Mouse (Mus musculus): ENCODE data around the gene Ifngr1.

DNA sequence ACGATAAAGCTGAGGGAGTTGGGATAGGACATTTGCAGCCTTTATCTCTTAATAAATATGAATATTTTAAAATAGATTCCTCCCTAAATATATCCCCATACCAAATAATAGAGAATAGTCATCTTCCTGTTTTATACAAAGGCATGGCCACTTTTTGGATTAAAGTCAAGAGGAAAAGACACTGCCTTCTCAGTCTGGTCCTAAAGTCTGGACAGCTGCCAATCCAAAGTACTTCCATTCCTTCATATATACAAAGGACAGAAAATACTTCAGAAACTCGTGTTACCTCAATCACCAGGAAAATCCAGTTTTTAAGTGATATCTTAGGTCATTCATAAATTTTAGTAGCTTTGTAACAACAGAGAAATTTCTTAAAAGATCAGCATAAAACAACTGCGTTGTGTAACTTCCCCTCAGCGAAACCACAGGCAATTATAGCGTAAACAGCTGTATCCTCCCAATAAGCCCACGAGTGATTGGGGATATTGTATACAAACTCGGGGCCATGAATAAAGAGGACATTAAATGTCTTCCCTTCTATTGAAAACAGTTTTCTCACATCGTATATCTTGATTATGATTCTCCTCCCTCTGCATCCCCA, 32.1 kb upstream of the Ifngr1 start:
- TF ChIP-seq CTCF (IDR thresholded peaks at IDR 0.05; ENCODE audit: low read depth, low read length) (no peak), POLR2A (IDR thresholded peaks at IDR 0.05; ENCODE audit: insufficient read depth, low read length) (no peak), EP300 (IDR thresholded peaks at IDR 0.05; ENCODE audit: insufficient read depth, low read depth, low read length) (no peak)

Measured in ES-Bruce4 (cell line).